Comparison of ENCODE assay signal across 12 mouse cellular contexts in the genomic region with DNA sequence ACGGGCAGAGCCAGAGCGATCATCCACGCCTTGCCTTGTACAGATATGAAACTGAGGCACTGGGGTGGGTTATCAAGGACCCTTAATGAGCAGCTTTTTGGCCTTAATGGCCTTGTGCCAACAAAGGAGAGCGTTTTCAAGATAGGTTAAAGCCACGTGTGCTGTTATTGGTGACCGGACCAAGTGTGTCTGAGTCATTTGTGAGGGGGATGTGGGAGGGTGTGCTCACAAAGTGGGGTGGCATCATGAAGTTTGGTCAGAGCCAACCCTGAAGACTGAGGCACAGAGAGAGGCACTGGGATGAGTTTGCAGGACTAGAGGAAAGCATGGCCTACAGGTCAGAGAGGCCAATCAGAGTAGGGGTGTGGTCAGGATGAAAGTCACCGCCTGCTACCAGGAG. TPM values are rescaled to one million over a fixed set of nuclear protein-coding genes. Genes with fewer than 3 reads are reported as not detected.
DNase-seq lines count a peak whose midpoint lies in the region; ATAC-seq and TF ChIP-seq lines count a peak whose summit lies in the region.
"Had no signal": no experiment of that assay in that cellular context is flagged by ENCODE, and none has a peak within 500 bp of the region (broad histone marks: within the 10 kb centered on the region; RNA-seq: fewer than 3 reads in every experiment).

No protein-coding gene starts in this region.

- DNase-seq in heart, postnatal 36 days, result no peak
- DNase-seq in lung, postnatal 4 days, result no peak
- DNase-seq in liver, embryonic 14.5 days (ENCODE audit: low read depth in 3 of 3, low spot score in 3 of 3), result peak in 2 of 3 experiments; percentile 40 to 58
- no peak for DNase-seq in right cerebral cortex, postnatal 10 days (ENCODE audit: low spot score in 2 of 2)
- no peak for DNase-seq in embryo, embryonic 11 days
- DNase-seq: cerebellum, postnatal 36 days; right cerebral cortex, postnatal 25 days had no signal

- ATAC-seq in heart, embryonic 13.5 days (ENCODE audit: extremely low read depth, insufficient number of reproducible peaks, low FRiP score, low TSS enrichment), result no peak
- no peak for ATAC-seq in lung, embryonic 15.5 days (ENCODE audit: borderline replicate concordance, extremely low read depth, low FRiP score, low TSS enrichment)
- ATAC-seq in common myeloid progenitor, adult 5-6 weeks (replicated peaks; ENCODE audit: low read depth, poor library complexity, severe bottlenecking), result peak; percentile 6; the same call in 1 of the 2 replicates
- peak; percentile 67 for ATAC-seq in liver, embryonic 14.5 days (ENCODE audit: insufficient read depth)

- peaks cover 5% of the 10 kb centered on the region for H3K27me3 ChIP-seq in heart, embryonic 13.5 days (replicated peaks)
- no peaks in the 10 kb centered on the region for H3K27me3 ChIP-seq in lung, embryonic 15.5 days
- no peaks in the 10 kb centered on the region; the same call in 1 of the 2 replicates for H3K27me3 ChIP-seq in liver, embryonic 14.5 days (ENCODE audit: control insufficient read depth, insufficient read depth, low read length)

- intact Hi-C loops in heart, postnatal 36 days (cut with DNase I), result loop anchor here (10.0 kb wide), 1 partner anchor 890 kb away; the partner anchor contains the start of gene Prkd2

- H3K4me3 ChIP-seq in heart, embryonic 13.5 days, result no peak overlapping the region
- H3K4me3 ChIP-seq in lung, embryonic 15.5 days, result no peak overlapping the region
- no peak overlapping the region for H3K4me3 ChIP-seq in liver, embryonic 14.5 days (ENCODE audit: insufficient read depth in 1 of 2, low read depth in 2 of 2, low read length in 2 of 2)
- H3K4me3 ChIP-seq: left cerebral cortex, adult 2 months had no signal

- H3K9me3 ChIP-seq in heart, embryonic 13.5 days, result no peaks in the 10 kb centered on the region
- H3K9me3 ChIP-seq in lung, embryonic 15.5 days, result no peaks in the 10 kb centered on the region
- H3K9me3 ChIP-seq in liver, embryonic 14.5 days (ENCODE audit: control insufficient read depth, low read length), result no peaks in the 10 kb centered on the region

- 75% methylated on average over 7 of the region's 7 CpGs for WGBS in heart, embryonic 13.5 days
- WGBS in lung, embryonic 15.5 days, result 77% methylated on average over 7 of the region's 7 CpGs
- WGBS in liver, embryonic 14.5 days (ENCODE audit: insufficient replicate concordance), result 18% methylated on average over 7 of the region's 7 CpGs

- peak overlapping the region; percentile 68 for H3K27ac ChIP-seq in heart, embryonic 13.5 days (replicated peaks)
- peak overlapping the region; percentile 92 for H3K27ac ChIP-seq in lung, embryonic 15.5 days
- peak overlapping the region; percentile 56 for H3K27ac ChIP-seq in liver, embryonic 14.5 days
- H3K27ac ChIP-seq: left cerebral cortex, adult 2 months; macrophage had no signal

- TF ChIP-seq EP300 in liver, embryonic 14.5 days (IDR thresholded peaks at IDR 0.05; ENCODE audit: low read depth), result peak; percentile 36; the same call in 1 of the 2 replicates

- peaks cover 90% of the 10 kb centered on the region for H3K36me3 ChIP-seq in heart, embryonic 13.5 days
- H3K36me3 ChIP-seq in lung, embryonic 15.5 days, result peaks cover 83% of the 10 kb centered on the region
- no peaks in the 10 kb centered on the region for H3K36me3 ChIP-seq in liver, embryonic 14.5 days (replicated peaks; ENCODE audit: control insufficient read depth, insufficient read depth, low read depth)

- H3K4me1 ChIP-seq in heart, embryonic 13.5 days, result peaks cover 35% of the 10 kb centered on the region
- H3K4me1 ChIP-seq in lung, embryonic 15.5 days, result peaks cover 21% of the 10 kb centered on the region
- peaks cover 44 to 49% of the 10 kb centered on the region in 2 experiments for H3K4me1 ChIP-seq in liver, embryonic 14.5 days (replicated peaks; ENCODE audit: control insufficient read depth in 2 of 2, insufficient read depth in 2 of 2, low read length in 1 of 2)

- 0 out of 2 replicates have a peak overlapping the region, but pooled peaks have one; percentile 58 for H3K9ac ChIP-seq in heart, embryonic 13.5 days
- no peak overlapping the region for H3K9ac ChIP-seq in lung, embryonic 15.5 days
- 0 out of 2 replicates have a peak overlapping the region, but pooled peaks have one; percentile 9 for H3K9ac ChIP-seq in liver, embryonic 14.5 days (replicated peaks)

- H3K4me2 ChIP-seq in heart, embryonic 13.5 days, result peak overlapping the region; percentile 63; the same call in 1 of the 2 replicates
- no peak overlapping the region for H3K4me2 ChIP-seq in lung, embryonic 15.5 days
- peak overlapping the region; percentile 67 for H3K4me2 ChIP-seq in liver, embryonic 14.5 days (ENCODE audit: low read depth)

- no peak for TF ChIP-seq CTCF in liver, embryonic 14.5 days (IDR thresholded peaks at IDR 0.05; ENCODE audit: low read depth)

RNA-seq across cellular contexts. Expression of gene Nop53, which starts 8.6 kb away (rescaled TPM):
- polyA plus RNA-seq in heart, embryonic 13.5 days (2015; fragmentation: Nextera tagmentation; extraction: Ambion mirVana), result 107 and 116 TPM in 2 replicates
- total RNA-seq in heart, postnatal 36 days (2021), result 100 to 1,000 TPM; 137 to 141 TPM
- polyA plus RNA-seq in lung, embryonic 15.5 days (2015; fragmentation: Nextera tagmentation; extraction: Ambion mirVana), result 188 and 189 TPM in 2 replicates
- 458 and 478 TPM in 2 replicates for total RNA-seq in common myeloid progenitor, adult 5-6 weeks (2017)
- polyA plus RNA-seq in liver, embryonic 14.5 days (2012; rRNA removed), result 32.1 and 56.9 TPM in 2 replicates
- 75.9 and 96.8 TPM in 2 replicates for polyA plus RNA-seq in liver, embryonic 14.5 days (2014; fragmentation: Nextera tagmentation; extraction: Ambion mirVana)

RNA-seq across cellular contexts. Expression of gene Ehd2, which starts 12.9 kb away (rescaled TPM):
- 37.4 and 40.2 TPM in 2 replicates for polyA plus RNA-seq in heart, embryonic 13.5 days (2015; fragmentation: Nextera tagmentation; extraction: Ambion mirVana)
- 100 to 1,000 TPM in 1 of 2 experiments, 10 to 100 TPM in 1; 93.1 to 131 TPM for total RNA-seq in heart, postnatal 36 days (2021)
- polyA plus RNA-seq in lung, embryonic 15.5 days (2015; fragmentation: Nextera tagmentation; extraction: Ambion mirVana), result 82.9 and 89.9 TPM in 2 replicates
- 1.0 and 1.9 TPM in 2 replicates for total RNA-seq in common myeloid progenitor, adult 5-6 weeks (2017)
- 2.5 and 2.7 TPM in 2 replicates for polyA plus RNA-seq in liver, embryonic 14.5 days (2012; rRNA removed)
- polyA plus RNA-seq in liver, embryonic 14.5 days (2014; fragmentation: Nextera tagmentation; extraction: Ambion mirVana), result 3.0 and 3.2 TPM in 2 replicates
- polyA plus RNA-seq: macrophage had no signal

RNA-seq across cellular contexts. Expression of gene Selenow, which starts 32.2 kb away (rescaled TPM):
- polyA plus RNA-seq in heart, embryonic 13.5 days (2015; fragmentation: Nextera tagmentation; extraction: Ambion mirVana), result 667 and 720 TPM in 2 replicates
- total RNA-seq in heart, postnatal 36 days (2021), result 100 to 1,000 TPM; 169 to 178 TPM
- polyA plus RNA-seq in lung, embryonic 15.5 days (2015; fragmentation: Nextera tagmentation; extraction: Ambion mirVana), result 774 and 832 TPM in 2 replicates
- total RNA-seq in common myeloid progenitor, adult 5-6 weeks (2017), result 42.3 and 56.5 TPM in 2 replicates
- 169 and 186 TPM in 2 replicates for polyA plus RNA-seq in liver, embryonic 14.5 days (2012; rRNA removed)
- polyA plus RNA-seq in liver, embryonic 14.5 days (2014; fragmentation: Nextera tagmentation; extraction: Ambion mirVana), result 334 and 343 TPM in 2 replicates

Comparison
In these comparisons a context has a peak if more than half of its experiments do, and no peak if none do; other contexts are left out.
1. ATAC-seq: peak in common myeloid progenitor, adult 5-6 weeks (single experiment) and liver, embryonic 14.5 days (single experiment); none in heart, embryonic 13.5 days (single experiment) and lung, embryonic 15.5 days (single experiment).
2. DNase-seq: peak in liver, embryonic 14.5 days (2 of 3); none in heart, postnatal 36 days (0 of 2), lung, postnatal 4 days (0 of 2), right cerebral cortex, postnatal 10 days (0 of 2) and embryo, embryonic 11 days (single experiment).
3. Peak in every context shown above with its lines, with median percentiles within 50 percentile points of each other: H3K27ac ChIP-seq.